Mouse (Mus musculus): ENCODE measurements around the gene Olfr1137. TPM values are rescaled to one million over a fixed set of nuclear protein-coding genes. Genes with fewer than 3 reads are reported as not detected.

Gene Olfr1137
- not detected in 2 replicates for polyA plus RNA-seq (2012; ENCODE audit: insufficient read depth, insufficient read length, missing spikeins)

GRCm38 (mm10) chr2:87713079-87713478 lies at the start of gene Olfr1137:
Olfr1137 (minus strand) TSS chr2:87713179.
- TF ChIP-seq CTCF (IDR thresholded peaks at IDR 0.05; ENCODE audit: low read depth, low read length) (no peak), POLR2A (IDR thresholded peaks at IDR 0.05; ENCODE audit: borderline replicate concordance, low read depth, low read length) (no peak)
- Histone ChIP-seq H3K4me1 (ENCODE audit: control insufficient read depth, insufficient read depth, low read length) (no peaks in the 10 kb centered on the region), H3K4me3 (ENCODE audit: insufficient read depth, low read length) (no peak within 1 kb of the TSS), H3K27ac (ENCODE audit: insufficient read depth, low read depth, low read length) (no peak within 1 kb of the TSS)

- no peak within 1 kb of the TSS for H3K27ac ChIP-seq (ENCODE audit: insufficient read depth, low read depth, low read length)
- H3K4me3 ChIP-seq (ENCODE audit: insufficient read depth, low read length): no peak within 1 kb of the TSS
- no peaks in the 10 kb centered on the region for H3K4me1 ChIP-seq (ENCODE audit: control insufficient read depth, insufficient read depth, low read length)
- TF ChIP-seq POLR2A (IDR thresholded peaks at IDR 0.05; ENCODE audit: borderline replicate concordance, low read depth, low read length) (no peak), CTCF (IDR thresholded peaks at IDR 0.05; ENCODE audit: low read depth, low read length) (no peak)
These were observed 40.9 kb upstream of the Olfr1137 start, which contains the start of gene Olfr1141 for GRCm38 (mm10) chr2:87753891-87754290. Olfr1141 (minus strand) TSS chr2:87753991.

- no peaks in the 10 kb centered on the region for H3K4me1 ChIP-seq (ENCODE audit: control insufficient read depth, insufficient read depth, low read length)
- H3K27ac ChIP-seq (ENCODE audit: insufficient read depth, low read depth, low read length): no peak within 1 kb of the TSS
- no peak within 1 kb of the TSS for H3K4me3 ChIP-seq (ENCODE audit: insufficient read depth, low read length)
- TF ChIP-seq POLR2A (IDR thresholded peaks at IDR 0.05; ENCODE audit: borderline replicate concordance, low read depth, low read length): no peak
- no peak for TF ChIP-seq CTCF (IDR thresholded peaks at IDR 0.05; ENCODE audit: low read depth, low read length)
These were observed 30.5 kb upstream of the Olfr1137 start, which contains the start of gene Olfr1140 for GRCm38 (mm10) chr2:87743452-87743851. Olfr1140 (plus strand) TSS chr2:87743752.

- H3K4me3 ChIP-seq (ENCODE audit: insufficient read depth, low read length): no peak within 1 kb of the TSS
- no peak within 1 kb of the TSS for H3K27ac ChIP-seq (ENCODE audit: insufficient read depth, low read depth, low read length)
- H3K4me1 ChIP-seq (ENCODE audit: control insufficient read depth, insufficient read depth, low read length): no peaks in the 10 kb centered on the region
- TF ChIP-seq CTCF (IDR thresholded peaks at IDR 0.05; ENCODE audit: low read depth, low read length): no peak
- TF ChIP-seq POLR2A (IDR thresholded peaks at IDR 0.05; ENCODE audit: borderline replicate concordance, low read depth, low read length): no peak
These were observed 26.9 kb upstream of the Olfr1137 start, which contains the start of gene Olfr1138 for GRCm38 (mm10) chr2:87739878-87740277. Olfr1138 (minus strand) TSS chr2:87739978.

- no peak within 1 kb of the TSS for H3K27ac ChIP-seq (ENCODE audit: insufficient read depth, low read depth, low read length)
- no peak within 1 kb of the TSS for H3K4me3 ChIP-seq (ENCODE audit: insufficient read depth, low read length)
- no peaks in the 10 kb centered on the region for H3K4me1 ChIP-seq (ENCODE audit: control insufficient read depth, insufficient read depth, low read length)
- TF ChIP-seq POLR2A (IDR thresholded peaks at IDR 0.05; ENCODE audit: borderline replicate concordance, low read depth, low read length) (no peak), CTCF (IDR thresholded peaks at IDR 0.05; ENCODE audit: low read depth, low read length) (no peak)
These were observed 19.1 kb downstream of the Olfr1137 start, which contains the start of gene Olfr1136 for GRCm38 (mm10) chr2:87693847-87694246. Olfr1136 (minus strand) TSS chr2:87693947.

- Histone ChIP-seq H3K27ac (ENCODE audit: insufficient read depth, low read depth, low read length) (no peak within 1 kb of the TSS), H3K4me1 (ENCODE audit: control insufficient read depth, insufficient read depth, low read length) (no peaks in the 10 kb centered on the region), H3K4me3 (ENCODE audit: insufficient read depth, low read length) (no peak within 1 kb of the TSS)
- TF ChIP-seq CTCF (IDR thresholded peaks at IDR 0.05; ENCODE audit: low read depth, low read length) (no peak), POLR2A (IDR thresholded peaks at IDR 0.05; ENCODE audit: borderline replicate concordance, low read depth, low read length) (no peak)
These were observed 39.4 kb downstream of the Olfr1137 start, which contains the start of gene Olfr1135 for GRCm38 (mm10) chr2:87673564-87673963. Olfr1135 (minus strand) TSS chr2:87673664.

Other genes with a start within 250 kb of the Olfr1137 start
- not detected in 2 replicates for gene Pramel7, start 216.1 kb downstream of the Olfr1137 start, polyA plus RNA-seq (2012; ENCODE audit: insufficient read depth, insufficient read length, missing spikeins)
- not detected in 2 replicates for gene Pramel6, start 206.6 kb downstream of the Olfr1137 start, polyA plus RNA-seq (2012; ENCODE audit: insufficient read depth, insufficient read length, missing spikeins)
- gene Olfr153, start 181.4 kb downstream of the Olfr1137 start, polyA plus RNA-seq (2012; ENCODE audit: insufficient read depth, insufficient read length, missing spikeins): not detected in 2 replicates
- gene Olfr1128, start 167.6 kb downstream of the Olfr1137 start, polyA plus RNA-seq (2012; ENCODE audit: insufficient read depth, insufficient read length, missing spikeins): not detected in 2 replicates
- gene Olfr1129, start 139.3 kb downstream of the Olfr1137 start, polyA plus RNA-seq (2012; ENCODE audit: insufficient read depth, insufficient read length, missing spikeins): 0.60 TPM in 1 of 2 replicates, not detected in the other
- not detected in 2 replicates for gene Olfr1130, start 107.0 kb downstream of the Olfr1137 start, polyA plus RNA-seq (2012; ENCODE audit: insufficient read depth, insufficient read length, missing spikeins)
- not detected in 2 replicates for gene Olfr1131, start 86.1 kb downstream of the Olfr1137 start, polyA plus RNA-seq (2012; ENCODE audit: insufficient read depth, insufficient read length, missing spikeins)
- not detected in 2 replicates for gene Olfr1132, start 75.6 kb downstream of the Olfr1137 start, polyA plus RNA-seq (2012; ENCODE audit: insufficient read depth, insufficient read length, missing spikeins)
- not detected in 2 replicates for gene Olfr1133, start 65.8 kb downstream of the Olfr1137 start, polyA plus RNA-seq (2012; ENCODE audit: insufficient read depth, insufficient read length, missing spikeins)
- not detected in 2 replicates for gene Olfr1134, start 54.7 kb downstream of the Olfr1137 start, polyA plus RNA-seq (2012; ENCODE audit: insufficient read depth, insufficient read length, missing spikeins)
- gene Olfr1135, start 39.5 kb downstream of the Olfr1137 start, polyA plus RNA-seq (2012; ENCODE audit: insufficient read depth, insufficient read length, missing spikeins): not detected in 2 replicates
- gene Olfr1136, start 19.2 kb downstream of the Olfr1137 start, polyA plus RNA-seq (2012; ENCODE audit: insufficient read depth, insufficient read length, missing spikeins): not detected in 2 replicates
- gene Olfr1138, start 26.8 kb upstream of the Olfr1137 start, polyA plus RNA-seq (2012; ENCODE audit: insufficient read depth, insufficient read length, missing spikeins): not detected in 2 replicates
- gene Olfr1140, start 30.6 kb upstream of the Olfr1137 start, polyA plus RNA-seq (2012; ENCODE audit: insufficient read depth, insufficient read length, missing spikeins): not detected in 2 replicates
- not detected in 2 replicates for gene Olfr1141, start 40.8 kb upstream of the Olfr1137 start, polyA plus RNA-seq (2012; ENCODE audit: insufficient read depth, insufficient read length, missing spikeins)
- gene Olfr152, start 66.3 kb upstream of the Olfr1137 start, polyA plus RNA-seq (2012; ENCODE audit: insufficient read depth, insufficient read length, missing spikeins): not detected in 2 replicates
- not detected in 2 replicates for gene Olfr1143, start 87.4 kb upstream of the Olfr1137 start, polyA plus RNA-seq (2012; ENCODE audit: insufficient read depth, insufficient read length, missing spikeins)
- gene Olfr1145, start 96.6 kb upstream of the Olfr1137 start, polyA plus RNA-seq (2012; ENCODE audit: insufficient read depth, insufficient read length, missing spikeins): not detected in 2 replicates
- gene Olfr1148, start 117.4 kb upstream of the Olfr1137 start, polyA plus RNA-seq (2012; ENCODE audit: insufficient read depth, insufficient read length, missing spikeins): not detected in 2 replicates
- not detected in 2 replicates for gene Olfr1150-ps1, start 130.8 kb upstream of the Olfr1137 start, polyA plus RNA-seq (2012; ENCODE audit: insufficient read depth, insufficient read length, missing spikeins)
- not detected in 2 replicates for gene Olfr1151, start 142.7 kb upstream of the Olfr1137 start, polyA plus RNA-seq (2012; ENCODE audit: insufficient read depth, insufficient read length, missing spikeins)
- gene Olfr1152, start 153.3 kb upstream of the Olfr1137 start, polyA plus RNA-seq (2012; ENCODE audit: insufficient read depth, insufficient read length, missing spikeins): 0.89 TPM in 1 of 2 replicates, not detected in the other
- not detected in 2 replicates for gene Olfr1153, start 181.8 kb upstream of the Olfr1137 start, polyA plus RNA-seq (2012; ENCODE audit: insufficient read depth, insufficient read length, missing spikeins)
- not detected in 2 replicates for gene Olfr1154, start 192.0 kb upstream of the Olfr1137 start, polyA plus RNA-seq (2012; ENCODE audit: insufficient read depth, insufficient read length, missing spikeins)
- gene Olfr1155, start 232.0 kb upstream of the Olfr1137 start, polyA plus RNA-seq (2012; ENCODE audit: insufficient read depth, insufficient read length, missing spikeins): not detected in 2 replicates
- gene Olfr1156, start 239.9 kb upstream of the Olfr1137 start, polyA plus RNA-seq (2012; ENCODE audit: insufficient read depth, insufficient read length, missing spikeins): not detected in 2 replicates

Data from bone marrow macrophage, adult 2 months (primary cell).